Mouse (Mus musculus) liver, embryonic 16.5 days (tissue): Measurements from ENCODE around the gene Ttll12. TPM values are rescaled to one million over a fixed set of nuclear protein-coding genes. Genes with fewer than 3 reads are reported as not detected.

Experiments
- ATAC-seq: fragments of 200-750 bp; cut with Nextera tagmentation; 2 replicates; pipeline ENCODE4 v1.8.0; 2017; ENCODE audit warnings: low read depth, mild to moderate bottlenecking, moderate number of reproducible peaks, moderate library complexity
- H3K27ac ChIP-seq: fragments of 300-500 bp; sonication (generic); 2 replicates; pipeline ENCODE4 v1.5.1; 2014; ENCODE audit warnings: mild to moderate bottlenecking, low read length
- H3K27me3 ChIP-seq: fragments of 300-500 bp; sonication (generic); 2 replicates; pipeline ENCODE4 v1.6.1; 2014; ENCODE audit warnings: low read depth, low read length, mixed read lengths; ENCODE audit not compliant: control insufficient read depth, insufficient read depth
- H3K36me3 ChIP-seq: fragments of 300-500 bp; sonication (generic); 2 replicates; pipeline ENCODE4 v1.6.1; 2014; ENCODE audit warnings: mild to moderate bottlenecking; ENCODE audit not compliant: control insufficient read depth, insufficient read depth
- H3K4me1 ChIP-seq: fragments of 300-500 bp; sonication (generic); 2 replicates; pipeline ENCODE4 v1.6.1; 2014; ENCODE audit warnings: low read depth, low read length, mixed read lengths; ENCODE audit not compliant: control insufficient read depth
- H3K4me2 ChIP-seq: fragments of 300-500 bp; sonication (generic); 2 replicates; pipeline ENCODE4 v1.6.1; 2014; ENCODE audit warnings: low read depth, low read length, mixed read lengths
- H3K4me3 ChIP-seq: fragments of 300-500 bp; sonication (generic); 2 replicates; pipeline ENCODE4 v1.5.1; 2014; ENCODE audit warnings: low read depth, mild to moderate bottlenecking, low read length
- H3K9ac ChIP-seq: fragments of 300-500 bp; sonication (generic); 2 replicates; pipeline ENCODE4 v1.6.1; 2014; ENCODE audit warnings: low read depth, low read length
- H3K9me3 ChIP-seq: fragments of 300-500 bp; sonication (generic); replicated peaks from 2 replicates; pipeline ENCODE4 v1.6.1; 2016; ENCODE audit warnings: low read length; ENCODE audit not compliant: control insufficient read depth
- WGBS: fragments of 180-500 bp; shearing (Covaris S2); extraction: QIAGEN DNeasy Blood & Tissue Kit; methylation state at CpG from one replicate; pipeline ENCODE4 v1.1.7; 2014; ENCODE audit not compliant: insufficient replicate concordance; 5-methylcytosine and 5-hydroxymethylcytosine counted together
- polyA plus RNA-seq: library from polyadenylated mRNA; unstranded; fragments of >200 nt; fragmentation: Nextera tagmentation; extraction: Ambion mirVana; gene quantifications from 2 replicates; pipeline ENCODE4 v1.2.1, GENCODE M21; 2015

The Ttll12 gene
- polyA plus RNA-seq, 1 experiment from 2014 or later = 33.2 TPM

- H3K4me1 ChIP-seq = peaks cover 27% of the 10 kb centered on the region
- no peaks in the 10 kb centered on the region for H3K9me3 ChIP-seq
- 32% methylated on average over 4 of the region's 4 CpGs for WGBS
- ATAC-seq = no peak
- H3K9ac ChIP-seq = no peak overlapping the region
- H3K4me2 ChIP-seq = no peak overlapping the region
- H3K27me3 ChIP-seq = no peaks in the 10 kb centered on the region
- no peak overlapping the region for H3K27ac ChIP-seq
- H3K4me3 ChIP-seq = no peak overlapping the region
- no peaks in the 10 kb centered on the region for H3K36me3 ChIP-seq
These were observed 6.2 kb upstream of the Ttll12 start for GRCm38 (mm10) chr15:83601185-83601584.

DNA sequence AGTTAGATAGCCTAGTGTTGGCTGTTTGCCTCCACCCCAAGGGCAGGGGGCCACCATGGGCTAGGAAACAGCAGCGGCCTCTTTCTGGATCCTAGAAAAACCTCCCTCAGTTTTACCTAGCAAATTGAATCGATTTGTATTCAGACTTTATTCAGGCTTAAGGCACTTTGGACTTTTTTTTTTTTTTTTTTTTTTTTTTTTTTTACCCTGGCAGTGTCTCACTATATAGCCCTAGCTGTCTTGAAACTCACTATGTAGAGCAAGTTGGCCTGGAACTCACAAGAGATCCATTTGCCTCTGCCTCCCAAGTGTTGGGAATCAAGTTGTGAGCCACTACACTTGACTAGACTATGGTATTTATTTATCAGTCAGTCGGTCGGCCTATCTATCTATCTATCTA lies 1.9 kb upstream of the Ttll12 start:
- ATAC-seq = no peak
- Histone ChIP-seq H3K9me3 (no peaks in the 10 kb centered on the region), H3K27ac (no peak overlapping the region), H3K4me1 (peaks cover 30% of the 10 kb centered on the region), H3K36me3 (no peaks in the 10 kb centered on the region), H3K27me3 (no peaks in the 10 kb centered on the region), H3K4me2 (no peak overlapping the region), H3K4me3 (no peak overlapping the region), H3K9ac (no peak overlapping the region)
- 77% methylated on average over 4 of the region's 4 CpGs for WGBS

- Histone ChIP-seq H3K27ac (peak overlapping the region; percentile 45), H3K9me3 (no peaks in the 10 kb centered on the region), H3K4me1 (peaks cover 37% of the 10 kb centered on the region), H3K27me3 (no peaks in the 10 kb centered on the region), H3K4me2 (peak overlapping the region; percentile 93), H3K4me3 (peak overlapping the region; percentile 93), H3K9ac (peak overlapping the region; percentile 89), H3K36me3 (no peaks in the 10 kb centered on the region)
- WGBS = 27% methylated on average over 7 of the region's 7 CpGs
- ATAC-seq = no peak
These were observed 381 bp upstream of the Ttll12 start for GRCm38 (mm10) chr15:83595364-83595711.

- H3K4me1 ChIP-seq = peaks cover 43% of the 10 kb centered on the region
- peak; percentile 59 for ATAC-seq
- no peaks in the 10 kb centered on the region for H3K27me3 ChIP-seq
- H3K4me3 ChIP-seq = peak overlapping the region; percentile 93
- H3K4me2 ChIP-seq = peak overlapping the region; percentile 93
- WGBS = 7% methylated on average over 19 of the region's 19 CpGs
- H3K36me3 ChIP-seq = no peaks in the 10 kb centered on the region
- peak overlapping the region; percentile 99 for H3K27ac ChIP-seq
- H3K9ac ChIP-seq = peak overlapping the region; percentile 89
- no peaks in the 10 kb centered on the region for H3K9me3 ChIP-seq
These were observed 1.1 kb downstream of the Ttll12 start for GRCm38 (mm10) chr15:83593702-83594512.

DNA sequence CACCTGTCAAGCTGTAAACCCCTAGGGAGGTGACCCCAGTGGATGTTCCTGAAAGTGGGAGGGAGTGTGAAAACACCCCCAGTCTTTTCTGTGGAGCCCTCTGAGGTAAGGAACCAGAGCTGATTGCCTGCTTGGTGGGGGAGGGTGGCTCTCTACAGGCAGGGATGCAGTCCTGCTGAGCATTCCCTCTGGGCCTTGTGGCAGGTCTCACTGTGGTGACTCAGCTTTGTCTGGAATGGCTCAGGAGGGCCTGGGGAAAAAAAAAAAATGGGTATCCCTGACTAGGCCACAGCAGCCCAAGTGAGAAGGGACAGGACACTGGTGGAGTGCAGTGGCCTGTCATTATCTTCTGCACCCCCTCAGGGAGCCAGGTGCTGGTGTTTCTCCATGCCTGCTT lies 1.8 kb downstream of the Ttll12 start:
- Histone ChIP-seq H3K9me3 (no peaks in the 10 kb centered on the region), H3K27ac (peak overlapping the region; percentile 99), H3K9ac (peak overlapping the region; percentile 89), H3K36me3 (peaks cover 6% of the 10 kb centered on the region), H3K4me2 (peak overlapping the region; percentile 93), H3K4me1 (peaks cover 43% of the 10 kb centered on the region), H3K4me3 (peak overlapping the region; percentile 93), H3K27me3 (no peaks in the 10 kb centered on the region)
- ATAC-seq = peak; percentile 30

DNA sequence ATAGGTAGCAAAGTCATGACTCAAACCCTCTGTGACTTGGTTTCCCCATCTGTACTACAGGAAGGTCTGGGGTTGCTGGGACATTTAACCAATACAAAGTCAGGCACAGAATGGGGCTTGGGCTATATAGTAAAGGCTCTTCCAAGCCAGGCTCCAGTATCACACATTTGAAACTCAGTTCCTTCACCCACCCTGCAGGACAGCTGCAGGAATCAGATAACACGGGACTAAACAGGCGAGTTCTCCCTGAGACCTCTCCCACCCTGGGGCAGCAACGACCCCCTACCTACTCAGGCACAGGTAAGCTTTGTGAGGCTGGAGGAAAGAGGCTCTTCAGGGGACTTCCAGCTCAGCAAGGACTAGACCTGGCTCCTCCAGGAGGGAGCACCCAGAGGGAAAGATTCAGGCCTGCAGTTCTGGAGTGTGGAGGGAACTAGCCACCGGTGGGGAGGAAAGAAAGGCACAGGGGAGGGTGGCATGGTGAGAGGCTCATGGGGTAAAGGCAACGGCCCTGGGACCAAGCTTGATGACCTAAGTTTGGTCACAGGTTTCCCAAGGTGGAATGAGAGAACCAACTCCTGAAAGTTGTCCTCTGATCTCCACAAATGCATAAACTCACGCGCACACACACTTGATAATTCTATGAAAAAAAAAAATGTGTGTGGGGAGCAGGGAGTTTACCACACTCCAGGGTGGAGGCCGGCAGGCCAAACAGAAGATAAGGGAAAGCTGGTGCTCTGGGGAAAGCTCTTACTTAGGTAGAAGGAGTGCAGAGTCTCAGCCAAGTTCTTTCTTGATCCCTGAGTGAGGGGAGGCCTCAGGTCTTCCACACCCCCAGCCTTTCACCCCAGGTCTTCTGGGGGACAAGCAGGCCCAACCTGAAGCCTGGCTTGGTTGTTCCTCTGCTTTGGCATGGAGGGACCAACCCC lies 2.4 kb downstream of the Ttll12 start:
- H3K4me2 ChIP-seq = peak overlapping the region; percentile 93
- H3K27ac ChIP-seq = peak overlapping the region; percentile 99
- 22% methylated on average over 8 of the region's 8 CpGs for WGBS
- ATAC-seq = peak; percentile 77
- H3K27me3 ChIP-seq = no peaks in the 10 kb centered on the region
- peaks cover 11% of the 10 kb centered on the region for H3K36me3 ChIP-seq
- peak overlapping the region; percentile 89 for H3K9ac ChIP-seq
- H3K9me3 ChIP-seq = no peaks in the 10 kb centered on the region
- peaks cover 43% of the 10 kb centered on the region for H3K4me1 ChIP-seq
- H3K4me3 ChIP-seq = peak overlapping the region; percentile 93

DNA sequence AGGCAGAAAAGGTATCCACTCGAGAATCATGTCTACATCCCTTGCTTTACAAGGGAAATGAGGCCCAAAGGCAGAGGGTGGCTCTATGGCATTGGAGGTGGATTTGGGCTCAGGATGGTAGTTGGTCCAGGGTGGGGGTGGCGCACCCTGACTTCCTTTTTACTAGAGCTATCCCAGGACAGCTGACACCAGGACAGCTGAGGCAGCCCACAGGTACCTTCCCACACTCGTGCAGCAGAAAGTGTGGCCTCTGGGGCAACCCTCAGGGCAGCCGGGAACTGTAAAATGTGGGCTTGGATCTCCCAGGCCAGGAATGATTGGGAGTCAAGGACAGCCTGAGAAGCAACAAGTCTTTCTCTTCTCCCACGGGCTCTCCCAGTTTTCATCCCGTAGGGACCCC lies 3.2 kb downstream of the Ttll12 start:
- Histone ChIP-seq H3K4me1 (peaks cover 43% of the 10 kb centered on the region), H3K9me3 (no peaks in the 10 kb centered on the region), H3K36me3 (peaks cover 19% of the 10 kb centered on the region), H3K27me3 (no peaks in the 10 kb centered on the region), H3K4me2 (peak overlapping the region; percentile 93), H3K4me3 (peak overlapping the region; percentile 93), H3K27ac (peak overlapping the region; percentile 99), H3K9ac (peak overlapping the region; percentile 89)
- ATAC-seq = no peak
- 56% methylated on average over 6 of the region's 6 CpGs for WGBS

- WGBS = 91% methylated on average over 4 of the region's 4 CpGs
- peaks cover 7% of the 10 kb centered on the region for H3K9me3 ChIP-seq
- peaks cover 40% of the 10 kb centered on the region for H3K4me1 ChIP-seq
- H3K4me3 ChIP-seq = no peak overlapping the region
- ATAC-seq = no peak
- peak overlapping the region; percentile 93; the same call in 1 of the 2 replicates for H3K4me2 ChIP-seq
- H3K36me3 ChIP-seq = peaks cover 28% of the 10 kb centered on the region
- H3K27me3 ChIP-seq = no peaks in the 10 kb centered on the region
- peak overlapping the region; percentile 89 for H3K9ac ChIP-seq
- peak overlapping the region; percentile 12; the same call in 1 of the 2 replicates for H3K27ac ChIP-seq
These were observed 4.1 kb downstream of the Ttll12 start for GRCm38 (mm10) chr15:83590841-83591240.
